Mouse (Mus musculus): ENCODE results near the gene Rmdn2. TPM values are rescaled to one million over a fixed set of nuclear protein-coding genes. Genes with fewer than 3 reads are reported as not detected.

The Rmdn2 gene
- polyA plus RNA-seq, 1 experiment from 2014 or later: 12.1 TPM

GRCm38 (mm10) chr17:79658863-79659262, 47.2 kb downstream of the Rmdn2 start:
- Histone ChIP-seq H3K4me2 (replicated peaks) (no peak overlapping the region), H3K4me1 (0 out of 2 replicates have a peak, but pooled peaks cover 2% of the 10 kb centered on the region), H3K9ac (no peak overlapping the region), H3K27ac (no peak overlapping the region), H3K9me3 (no peaks in the 10 kb centered on the region), H3K27me3 (no peaks in the 10 kb centered on the region), H3K36me3 (no peaks in the 10 kb centered on the region), H3K4me3 (no peak overlapping the region)
- no peak for ATAC-seq (ENCODE audit: insufficient number of reproducible peaks, insufficient read depth, low FRiP score, low TSS enrichment)
- 72% methylated on average over 8 of the region's 8 CpGs for WGBS

- no peak overlapping the region for H3K27ac ChIP-seq
- H3K9ac ChIP-seq: no peak overlapping the region
- no peak overlapping the region for H3K4me3 ChIP-seq
- 0 out of 2 replicates have a peak, but pooled peaks cover 2% of the 10 kb centered on the region for H3K4me1 ChIP-seq
- H3K4me2 ChIP-seq (replicated peaks): no peak overlapping the region
- H3K36me3 ChIP-seq: no peaks in the 10 kb centered on the region
- H3K9me3 ChIP-seq: no peaks in the 10 kb centered on the region
- no peaks in the 10 kb centered on the region for H3K27me3 ChIP-seq
- ATAC-seq (ENCODE audit: insufficient number of reproducible peaks, insufficient read depth, low FRiP score, low TSS enrichment): no peak
- WGBS: 45% methylated on average over 7 of the region's 7 CpGs
These were observed 49.7 kb downstream of the Rmdn2 start for GRCm38 (mm10) chr17:79661387-79661786.

GRCm38 (mm10) chr17:79661848-79662247, 50.2 kb downstream of the Rmdn2 start:
- 84% methylated on average over 9 of the region's 9 CpGs for WGBS
- Histone ChIP-seq H3K27me3 (no peaks in the 10 kb centered on the region), H3K36me3 (no peaks in the 10 kb centered on the region), H3K9ac (no peak overlapping the region), H3K4me1 (0 out of 2 replicates have a peak, but pooled peaks cover 2% of the 10 kb centered on the region), H3K4me2 (replicated peaks) (no peak overlapping the region), H3K9me3 (no peaks in the 10 kb centered on the region), H3K4me3 (no peak overlapping the region), H3K27ac (no peak overlapping the region)
- ATAC-seq (ENCODE audit: insufficient number of reproducible peaks, insufficient read depth, low FRiP score, low TSS enrichment): no peak

GRCm38 (mm10) chr17:79663393-79664105, 51.9 kb downstream of the Rmdn2 start:
- Histone ChIP-seq H3K4me1 (no peaks in the 10 kb centered on the region), H3K4me2 (replicated peaks) (no peak overlapping the region), H3K27me3 (no peaks in the 10 kb centered on the region), H3K9me3 (no peaks in the 10 kb centered on the region), H3K36me3 (no peaks in the 10 kb centered on the region), H3K27ac (no peak overlapping the region), H3K4me3 (no peak overlapping the region), H3K9ac (no peak overlapping the region)
- ATAC-seq (ENCODE audit: insufficient number of reproducible peaks, insufficient read depth, low FRiP score, low TSS enrichment): no peak
- 14% methylated on average over 3 of the region's 3 CpGs for whole genome bisulfite sequencing

GRCm38 (mm10) chr17:79664106-79664417, 52.4 kb downstream of the Rmdn2 start:
- Histone ChIP-seq H3K9ac (no peak overlapping the region), H3K4me2 (replicated peaks) (no peak overlapping the region), H3K36me3 (no peaks in the 10 kb centered on the region), H3K27me3 (no peaks in the 10 kb centered on the region), H3K27ac (no peak overlapping the region), H3K9me3 (no peaks in the 10 kb centered on the region), H3K4me1 (no peaks in the 10 kb centered on the region), H3K4me3 (no peak overlapping the region)
- WGBS: 77% methylated on average over 2 of the region's 2 CpGs
- no peak for ATAC-seq (ENCODE audit: insufficient number of reproducible peaks, insufficient read depth, low FRiP score, low TSS enrichment)

- Histone ChIP-seq H3K36me3 (no peaks in the 10 kb centered on the region), H3K9me3 (no peaks in the 10 kb centered on the region), H3K27ac (no peak overlapping the region), H3K27me3 (no peaks in the 10 kb centered on the region), H3K4me3 (no peak overlapping the region), H3K4me2 (replicated peaks) (no peak overlapping the region), H3K4me1 (no peaks in the 10 kb centered on the region), H3K9ac (no peak overlapping the region)
- ATAC-seq (ENCODE audit: insufficient number of reproducible peaks, insufficient read depth, low FRiP score, low TSS enrichment): no peak
- 42% methylated on average over 2 of the region's 2 CpGs for WGBS
These were observed 59.2 kb downstream of the Rmdn2 start for GRCm38 (mm10) chr17:79670837-79671236.

- H3K4me3 ChIP-seq: no peak overlapping the region
- no peak overlapping the region for H3K9ac ChIP-seq
- H3K27me3 ChIP-seq: no peaks in the 10 kb centered on the region
- H3K27ac ChIP-seq: no peak overlapping the region
- no peaks in the 10 kb centered on the region for H3K4me1 ChIP-seq
- no peak overlapping the region for H3K4me2 ChIP-seq (replicated peaks)
- no peak for ATAC-seq (ENCODE audit: insufficient number of reproducible peaks, insufficient read depth, low FRiP score, low TSS enrichment)
- H3K36me3 ChIP-seq: no peaks in the 10 kb centered on the region
- WGBS: 85% methylated on average over 4 of the region's 4 CpGs
- no peaks in the 10 kb centered on the region for H3K9me3 ChIP-seq
These were observed 83.4 kb downstream of the Rmdn2 start for GRCm38 (mm10) chr17:79695106-79695505.

- Histone ChIP-seq H3K4me2 (replicated peaks) (no peak overlapping the region), H3K27ac (no peak overlapping the region), H3K9ac (no peak overlapping the region), H3K4me3 (no peak overlapping the region), H3K4me1 (no peaks in the 10 kb centered on the region), H3K27me3 (no peaks in the 10 kb centered on the region), H3K9me3 (no peaks in the 10 kb centered on the region), H3K36me3 (no peaks in the 10 kb centered on the region)
- no peak for ATAC-seq (ENCODE audit: insufficient number of reproducible peaks, insufficient read depth, low FRiP score, low TSS enrichment)
- 89% methylated on average over 6 of the region's 6 CpGs for whole genome bisulfite sequencing
These were observed 83.9 kb downstream of the Rmdn2 start for GRCm38 (mm10) chr17:79695541-79695940.

- Histone ChIP-seq H3K4me3 (no peak overlapping the region), H3K27me3 (no peaks in the 10 kb centered on the region), H3K9ac (no peak overlapping the region), H3K9me3 (no peaks in the 10 kb centered on the region), H3K36me3 (no peaks in the 10 kb centered on the region), H3K27ac (no peak overlapping the region), H3K4me2 (replicated peaks) (no peak overlapping the region), H3K4me1 (no peaks in the 10 kb centered on the region)
- ATAC-seq (ENCODE audit: insufficient number of reproducible peaks, insufficient read depth, low FRiP score, low TSS enrichment): no peak
- 39% methylated on average over 1 of the region's 1 CpGs for WGBS
These were observed 87.5 kb downstream of the Rmdn2 start for GRCm38 (mm10) chr17:79699197-79699596.

GRCm38 (mm10) chr17:79700871-79701270, 89.2 kb downstream of the Rmdn2 start:
- Histone ChIP-seq H3K4me1 (no peaks in the 10 kb centered on the region), H3K4me3 (no peak overlapping the region), H3K9ac (no peak overlapping the region), H3K27ac (no peak overlapping the region), H3K4me2 (replicated peaks) (no peak overlapping the region), H3K27me3 (no peaks in the 10 kb centered on the region), H3K9me3 (no peaks in the 10 kb centered on the region), H3K36me3 (no peaks in the 10 kb centered on the region)
- 73% methylated on average over 5 of the region's 5 CpGs for WGBS
- ATAC-seq (ENCODE audit: insufficient number of reproducible peaks, insufficient read depth, low FRiP score, low TSS enrichment): no peak

GRCm38 (mm10) chr17:79705671-79706455, 94.2 kb downstream of the Rmdn2 start:
- WGBS: 71% methylated on average over 9 of the region's 9 CpGs
- Histone ChIP-seq H3K4me2 (replicated peaks) (no peak overlapping the region), H3K27me3 (peaks cover 4% of the 10 kb centered on the region; the same call in 1 of the 2 replicates)

GRCm38 (mm10) chr17:79708168-79708567, 96.5 kb downstream of the Rmdn2 start:
- peaks cover 18% of the 10 kb centered on the region for H3K27me3 ChIP-seq

More at GRCm38 (mm10) chr17:79705671-79706455, 94.2 kb downstream of the Rmdn2 start:
- Histone ChIP-seq H3K4me3 (no peak overlapping the region), H3K27ac (no peak overlapping the region), H3K9me3 (no peaks in the 10 kb centered on the region), H3K9ac (no peak overlapping the region), H3K4me1 (no peaks in the 10 kb centered on the region), H3K36me3 (no peaks in the 10 kb centered on the region)
- ATAC-seq (ENCODE audit: insufficient number of reproducible peaks, insufficient read depth, low FRiP score, low TSS enrichment): no peak

More at GRCm38 (mm10) chr17:79708168-79708567, 96.5 kb downstream of the Rmdn2 start:
- Histone ChIP-seq H3K9ac (no peak overlapping the region), H3K9me3 (no peaks in the 10 kb centered on the region), H3K36me3 (no peaks in the 10 kb centered on the region), H3K4me2 (replicated peaks) (0 out of 2 replicates have a peak overlapping the region, but pooled peaks have one; percentile 14), H3K4me3 (no peak overlapping the region), H3K27ac (no peak overlapping the region), H3K4me1 (peaks cover 6% of the 10 kb centered on the region)
- ATAC-seq (ENCODE audit: insufficient number of reproducible peaks, insufficient read depth, low FRiP score, low TSS enrichment): no peak
- WGBS: 7% methylated on average over 7 of the region's 7 CpGs

All from embryonic facial prominence, embryonic 12.5 days (tissue).